ENCODE assay signal across 12 mouse cellular contexts in the genomic region with DNA sequence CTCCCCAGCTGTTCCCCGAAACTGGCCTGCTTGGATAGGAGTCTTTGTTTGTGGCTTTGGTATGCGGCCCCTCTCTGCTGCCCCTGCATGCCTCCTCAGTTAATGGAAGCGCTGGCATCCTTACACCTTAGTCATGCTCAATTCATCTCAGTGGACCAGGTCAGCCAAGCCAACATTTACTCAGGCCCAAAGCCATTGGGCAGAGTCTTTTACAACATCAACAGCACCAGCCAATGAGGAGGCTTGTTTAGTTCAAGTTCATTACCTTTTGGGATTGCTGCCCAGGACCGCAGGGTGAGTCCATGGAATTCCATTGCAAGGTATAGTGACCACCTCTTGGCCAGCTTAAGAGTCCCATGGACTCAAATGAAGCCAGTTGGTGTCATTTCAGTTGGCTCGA.
"Had no signal": no experiment of that assay in that cellular context is flagged by ENCODE, and none has a peak within 500 bp of the region (broad histone marks: within the 10 kb centered on the region; RNA-seq: fewer than 3 reads in every experiment).

No protein-coding gene starts in this region.

- H3K9me3 ChIP-seq: limb, embryonic 13.5 days; midbrain, embryonic 10.5 days; midbrain, embryonic 15.5 days; neural tube, embryonic 12.5 days had no signal

- H3K9ac ChIP-seq: limb, embryonic 13.5 days; lung, embryonic 14.5 days; midbrain, embryonic 15.5 days; neural tube, embryonic 12.5 days had no signal

- ATAC-seq: midbrain, embryonic 15.5 days had no signal

- H3K27ac ChIP-seq: limb, embryonic 13.5 days; midbrain, embryonic 10.5 days; midbrain, embryonic 15.5 days; neural tube, embryonic 12.5 days had no signal

- DNase-seq: kidney, postnatal 10 days; left cerebral cortex, postnatal 4 days; lung, embryonic 14.5 days; lung, postnatal 10 days; lung, postnatal 4 days; thymus, adult 18-20 months; thymus, postnatal 14 days had no signal

- H3K4me2 ChIP-seq: limb, embryonic 13.5 days; liver, embryonic 11.5 days; lung, embryonic 14.5 days; midbrain, embryonic 15.5 days; neural tube, embryonic 12.5 days had no signal

- H3K27me3 ChIP-seq: limb, embryonic 13.5 days; midbrain, embryonic 15.5 days; neural tube, embryonic 12.5 days had no signal

- H3K36me3 ChIP-seq: limb, embryonic 13.5 days; midbrain, embryonic 10.5 days; midbrain, embryonic 15.5 days; neural tube, embryonic 12.5 days had no signal

- H3K4me3 ChIP-seq: limb, embryonic 13.5 days; midbrain, embryonic 10.5 days; midbrain, embryonic 15.5 days; neural tube, embryonic 12.5 days had no signal

- H3K4me1 ChIP-seq: limb, embryonic 13.5 days; midbrain, embryonic 10.5 days; midbrain, embryonic 15.5 days; neural tube, embryonic 12.5 days had no signal
